Mouse (Mus musculus): Measurements from ENCODE around the gene Thnsl1. TPM values are rescaled to one million over a fixed set of nuclear protein-coding genes. Genes with fewer than 3 reads are reported as not detected.
"Not testable (repeated sequence)": the region's sequence is repeated elsewhere in the genome, so short reads cannot be mapped to it uniquely, and the experiment has no call there.

Gene Thnsl1
- total RNA-seq, 2 experiments from 2014 or later, result 2.4 to 2.5 TPM

GRCm38 (mm10) chr2:21236846-21237245 is 31.3 kb downstream of the Thnsl1 start:
- DNase-seq, result no peak

GRCm38 (mm10) chr2:21244104-21244503 is 38.6 kb downstream of the Thnsl1 start:
- not testable (repeated sequence) for DNase-seq

- DNase-seq, result no peak
Observed at GRCm38 (mm10) chr2:21244986-21245385, 39.5 kb downstream of the Thnsl1 start.

- DNase-seq, result no peak
Observed at GRCm38 (mm10) chr2:21245477-21246102, 40.1 kb downstream of the Thnsl1 start.

GRCm38 (mm10) chr2:21253644-21254043 is 48.1 kb downstream of the Thnsl1 start:
- no peak for DNase-seq

- no peak for DNase-seq
Observed at GRCm38 (mm10) chr2:21254308-21254707, 48.8 kb downstream of the Thnsl1 start.

GRCm38 (mm10) chr2:21258281-21258680 is 52.8 kb downstream of the Thnsl1 start:
- DNase-seq, result no peak

- no peak for DNase-seq
Observed at GRCm38 (mm10) chr2:21259081-21259480, 53.6 kb downstream of the Thnsl1 start.

GRCm38 (mm10) chr2:21260060-21260459 is 54.5 kb downstream of the Thnsl1 start:
- no peak for DNase-seq

GRCm38 (mm10) chr2:21261370-21262006 is 56.0 kb downstream of the Thnsl1 start:
- peak; percentile 41 for DNase-seq

GRCm38 (mm10) chr2:21264031-21264430 is 58.5 kb downstream of the Thnsl1 start:
- no peak for DNase-seq

Other genes with a start within 250 kb of the Thnsl1 start
- 10 to 100 TPM; 24.1 to 30.2 TPM for gene Arhgap21, start 236.8 kb upstream of the Thnsl1 start, total RNA-seq (2021)
- gene Enkur, start 359 bp upstream of the Thnsl1 start, total RNA-seq (2021), result under 1 TPM; 0.31 to 0.96 TPM
- under 1 TPM in 1 of 2 experiments, not detected in 1; 0.05 TPM for gene Gpr158, start 161.8 kb downstream of the Thnsl1 start, total RNA-seq (2021)